ENCODE assay signal across 28 mouse cellular contexts in genomic region chr7:68988061-68988460, GRCm38 (mm10).
"Had no signal": no experiment of that assay in that cellular context is flagged by ENCODE, and none has a peak within 500 bp of the region (broad histone marks: within the 10 kb centered on the region; RNA-seq: fewer than 3 reads in every experiment).

No protein-coding gene starts in this region.

- H3K4me2 ChIP-seq: embryonic facial prominence, embryonic 12.5 days; embryonic facial prominence, embryonic 13.5 days; embryonic facial prominence, embryonic 15.5 days; forebrain, embryonic 12.5 days; forebrain, embryonic 13.5 days; forebrain, embryonic 15.5 days had no signal

- H3K27me3 ChIP-seq: embryonic facial prominence, embryonic 12.5 days; embryonic facial prominence, embryonic 13.5 days; embryonic facial prominence, embryonic 15.5 days; forebrain, embryonic 12.5 days; forebrain, embryonic 13.5 days; forebrain, embryonic 15.5 days had no signal

- H3K9ac ChIP-seq: embryonic facial prominence, embryonic 12.5 days; embryonic facial prominence, embryonic 13.5 days; embryonic facial prominence, embryonic 15.5 days; forebrain, embryonic 12.5 days; forebrain, embryonic 13.5 days; forebrain, embryonic 15.5 days; forebrain, postnatal 0 days had no signal

- H3K4me3 ChIP-seq: embryonic facial prominence, embryonic 10.5 days; embryonic facial prominence, embryonic 12.5 days; embryonic facial prominence, embryonic 13.5 days; embryonic facial prominence, embryonic 15.5 days; erythroblast, embryonic 14.5 days; forebrain, embryonic 10.5 days; forebrain, embryonic 12.5 days; forebrain, embryonic 13.5 days; forebrain, embryonic 15.5 days; gastrocnemius, adult 2 months; heart, adult 2 months had no signal

- DNase-seq: cerebellum, adult 2 months; cerebellum, adult 8-10 months; cerebellum, adult 9-10 months; cerebellum, adult 9-11 months; cerebellum, postnatal 10 days; cerebellum, postnatal 14 days; cerebellum, postnatal 25 days; cerebellum, postnatal 36 days; embryo, embryonic 11 days; forebrain, postnatal 0 days; gastrocnemius, adult 2 months; gastrocnemius, postnatal 10 days; gastrocnemius, postnatal 14 days; gastrocnemius, postnatal 25 days; gastrocnemius, postnatal 36 days; heart, adult 18-20 months; heart, adult 2 months had no signal

- H3K36me3 ChIP-seq: embryonic facial prominence, embryonic 10.5 days; embryonic facial prominence, embryonic 12.5 days; embryonic facial prominence, embryonic 13.5 days; embryonic facial prominence, embryonic 15.5 days; forebrain, embryonic 10.5 days; forebrain, embryonic 12.5 days; forebrain, embryonic 15.5 days had no signal

- H3K9me3 ChIP-seq: embryonic facial prominence, embryonic 10.5 days; embryonic facial prominence, embryonic 12.5 days; embryonic facial prominence, embryonic 13.5 days; embryonic facial prominence, embryonic 15.5 days; forebrain, embryonic 10.5 days; forebrain, embryonic 12.5 days; forebrain, embryonic 13.5 days; forebrain, embryonic 15.5 days had no signal

- ATAC-seq: forebrain, embryonic 13.5 days; forebrain, embryonic 14.5 days; forebrain, embryonic 15.5 days; forebrain, embryonic 16.5 days; forebrain, postnatal 0 days had no signal

- H3K4me1 ChIP-seq: embryonic facial prominence, embryonic 12.5 days; embryonic facial prominence, embryonic 13.5 days; embryonic facial prominence, embryonic 15.5 days had no signal

- H3K27ac ChIP-seq: embryonic facial prominence, embryonic 10.5 days; embryonic facial prominence, embryonic 12.5 days; embryonic facial prominence, embryonic 13.5 days; embryonic facial prominence, embryonic 15.5 days; forebrain, embryonic 10.5 days; forebrain, embryonic 12.5 days; forebrain, embryonic 13.5 days; forebrain, embryonic 15.5 days; gastrocnemius, adult 2 months; heart, adult 2 months had no signal
